Mouse (Mus musculus): ENCODE results near the gene Bcas3. TPM values are rescaled to one million over a fixed set of nuclear protein-coding genes. Genes with fewer than 3 reads are reported as not detected.
"Not testable (repeated sequence)": the region's sequence is repeated elsewhere in the genome, so short reads cannot be mapped to it uniquely, and the experiment has no call there.

Gene Bcas3
- polyA plus RNA-seq, 1 experiment: 25.3 TPM

GRCm38 (mm10) chr11:85714312-85714931 lies 361.5 kb downstream of the Bcas3 start:
- Histone ChIP-seq H3K27ac (ENCODE audit: insufficient read depth, low read length) (peak overlapping the region; percentile 14; the same call in 1 of the 2 replicates), H3K4me1 (ENCODE audit: control insufficient read depth, insufficient read depth, insufficient read length) (peaks cover 2% of the 10 kb centered on the region), H3K36me3 (ENCODE audit: control insufficient read depth, insufficient read depth, low read length) (no peaks in the 10 kb centered on the region), H3K27me3 (ENCODE audit: control insufficient read depth, insufficient read depth, low read length) (no peaks in the 10 kb centered on the region), H3K4me3 (ENCODE audit: extremely low read depth, insufficient read depth, insufficient read length) (no peak overlapping the region)
- TF ChIP-seq CTCF (IDR thresholded peaks at IDR 0.05; ENCODE audit: extremely low read depth, insufficient read depth, insufficient read length, insufficient replicate concordance) (no peak), POLR2A (IDR thresholded peaks at IDR 0.05; ENCODE audit: low read depth, low read length) (no peak)
- DNase-seq (ENCODE audit: low read depth in 1 of 2, low spot score in 2 of 2): no peak
- whole genome bisulfite sequencing: 57% methylated on average over 7 of the region's 7 CpGs

DNA sequence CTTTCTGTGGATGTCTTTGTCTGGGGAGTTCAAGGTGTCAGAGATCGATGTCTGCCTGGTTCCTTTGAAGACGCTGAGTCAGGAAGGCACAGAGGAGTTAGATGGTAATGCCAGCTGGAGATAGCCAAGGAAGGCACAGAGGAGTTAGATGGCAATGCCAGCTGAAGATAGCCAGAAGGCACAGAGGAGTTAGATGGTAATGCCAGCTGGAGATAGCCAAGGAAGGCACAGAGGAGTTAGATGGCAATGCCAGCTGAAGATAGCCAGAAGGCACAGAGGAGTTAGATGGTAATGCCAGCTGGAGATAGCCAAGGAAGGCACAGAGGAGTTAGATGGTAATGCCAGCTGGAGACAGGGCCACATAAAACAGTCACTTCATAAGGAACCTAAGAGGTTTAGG lies 363.8 kb downstream of the Bcas3 start:
- H3K27ac ChIP-seq (ENCODE audit: insufficient read depth, low read length); H3K4me1 ChIP-seq (ENCODE audit: control insufficient read depth, insufficient read depth, insufficient read length); H3K27me3 ChIP-seq (ENCODE audit: control insufficient read depth, insufficient read depth, low read length); H3K36me3 ChIP-seq (ENCODE audit: control insufficient read depth, insufficient read depth, low read length); DNase-seq (ENCODE audit: low read depth in 1 of 2, low spot score in 2 of 2); H3K4me3 ChIP-seq (ENCODE audit: extremely low read depth, insufficient read depth, insufficient read length): not testable (repeated sequence)
- WGBS: 79% methylated on average over 2 of the region's 2 CpGs

DNA sequence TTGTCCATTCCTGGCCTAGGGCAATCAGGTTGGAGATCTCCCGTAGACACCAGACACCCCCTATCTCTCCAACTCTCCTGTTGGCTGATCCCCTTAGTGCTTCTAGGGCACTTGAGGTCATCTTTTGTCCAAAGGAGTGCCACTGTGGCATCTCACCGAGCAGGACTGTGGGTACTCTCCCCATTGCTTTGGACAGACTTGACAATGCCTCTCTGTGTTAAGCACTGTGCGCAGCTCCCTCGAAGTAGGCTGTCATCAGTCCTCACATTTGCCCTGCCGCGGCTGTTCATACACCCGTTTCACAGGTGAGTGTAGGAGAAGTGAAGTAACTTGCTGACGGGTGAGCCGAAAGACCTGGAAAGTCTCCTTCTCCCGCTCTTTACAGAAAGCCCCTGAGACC lies 366.1 kb downstream of the Bcas3 start:
- H3K4me3 ChIP-seq (ENCODE audit: extremely low read depth, insufficient read depth, insufficient read length): no peak overlapping the region

GRCm38 (mm10) chr11:85719766-85720165 lies 366.8 kb downstream of the Bcas3 start:
- Histone ChIP-seq H3K4me3 (ENCODE audit: extremely low read depth, insufficient read depth, insufficient read length) (no peak overlapping the region), H3K4me1 (ENCODE audit: control insufficient read depth, insufficient read depth, insufficient read length) (no peaks in the 10 kb centered on the region), H3K36me3 (ENCODE audit: control insufficient read depth, insufficient read depth, low read length) (no peaks in the 10 kb centered on the region), H3K27me3 (ENCODE audit: control insufficient read depth, insufficient read depth, low read length) (no peaks in the 10 kb centered on the region), H3K27ac (ENCODE audit: insufficient read depth, low read length) (no peak overlapping the region)
- no peak for DNase-seq (ENCODE audit: low read depth in 1 of 2, low spot score in 2 of 2)
- TF ChIP-seq CTCF (IDR thresholded peaks at IDR 0.05; ENCODE audit: extremely low read depth, insufficient read depth, insufficient read length, insufficient replicate concordance) (no peak), POLR2A (IDR thresholded peaks at IDR 0.05; ENCODE audit: low read depth, low read length) (no peak)
- 56% methylated on average over 7 of the region's 7 CpGs for WGBS

More for the DNA sequence above, 366.1 kb downstream of the Bcas3 start:
- H3K36me3 ChIP-seq (ENCODE audit: control insufficient read depth, insufficient read depth, low read length): no peaks in the 10 kb centered on the region
- no peaks in the 10 kb centered on the region for H3K27me3 ChIP-seq (ENCODE audit: control insufficient read depth, insufficient read depth, low read length)
- no peaks in the 10 kb centered on the region; the same call in 1 of the 2 replicates for H3K4me1 ChIP-seq (ENCODE audit: control insufficient read depth, insufficient read depth, insufficient read length)
- 94% methylated on average over 10 of the region's 10 CpGs for WGBS
- H3K27ac ChIP-seq (ENCODE audit: insufficient read depth, low read length): no peak overlapping the region
- TF ChIP-seq POLR2A (IDR thresholded peaks at IDR 0.05; ENCODE audit: low read depth, low read length) (no peak), CTCF (IDR thresholded peaks at IDR 0.05; ENCODE audit: extremely low read depth, insufficient read depth, insufficient read length, insufficient replicate concordance) (no peak)
- no peak for DNase-seq (ENCODE audit: low read depth in 1 of 2, low spot score in 2 of 2)

DNA sequence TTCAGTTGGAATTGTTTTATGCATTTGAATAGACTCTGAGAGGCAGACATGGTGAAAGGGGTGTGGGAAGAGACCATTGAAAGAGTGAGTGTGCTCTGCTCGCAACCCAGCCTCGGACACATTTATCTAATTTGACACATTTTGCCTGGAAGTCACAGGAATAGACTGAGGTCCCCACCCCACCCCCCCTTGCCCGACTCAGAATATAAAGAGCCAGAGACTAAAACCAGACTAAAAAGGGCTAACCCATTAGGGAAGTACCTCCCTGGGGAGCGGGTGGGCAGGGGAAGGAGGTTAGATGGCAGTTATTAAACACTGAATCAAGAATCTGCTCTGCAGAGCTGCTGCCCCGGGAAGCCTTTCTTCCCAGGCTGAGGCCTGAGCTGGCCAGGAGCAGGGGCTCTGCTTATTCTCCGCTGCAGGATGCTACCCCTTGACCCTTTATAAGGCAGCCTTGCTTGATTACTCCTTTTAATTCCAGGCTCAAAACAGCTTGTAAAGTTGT lies 367.4 kb downstream of the Bcas3 start:
- no peak for DNase-seq (ENCODE audit: low read depth in 1 of 2, low spot score in 2 of 2)
- Histone ChIP-seq H3K4me3 (ENCODE audit: extremely low read depth, insufficient read depth, insufficient read length) (no peak overlapping the region), H3K27me3 (ENCODE audit: control insufficient read depth, insufficient read depth, low read length) (no peaks in the 10 kb centered on the region), H3K36me3 (ENCODE audit: control insufficient read depth, insufficient read depth, low read length) (no peaks in the 10 kb centered on the region), H3K4me1 (ENCODE audit: control insufficient read depth, insufficient read depth, insufficient read length) (no peaks in the 10 kb centered on the region), H3K27ac (ENCODE audit: insufficient read depth, low read length) (no peak overlapping the region)
- WGBS: 26% methylated on average over 6 of the region's 6 CpGs
- TF ChIP-seq CTCF (IDR thresholded peaks at IDR 0.05; ENCODE audit: extremely low read depth, insufficient read depth, insufficient read length, insufficient replicate concordance): no peak
- TF ChIP-seq POLR2A (IDR thresholded peaks at IDR 0.05; ENCODE audit: low read depth, low read length): no peak

DNA sequence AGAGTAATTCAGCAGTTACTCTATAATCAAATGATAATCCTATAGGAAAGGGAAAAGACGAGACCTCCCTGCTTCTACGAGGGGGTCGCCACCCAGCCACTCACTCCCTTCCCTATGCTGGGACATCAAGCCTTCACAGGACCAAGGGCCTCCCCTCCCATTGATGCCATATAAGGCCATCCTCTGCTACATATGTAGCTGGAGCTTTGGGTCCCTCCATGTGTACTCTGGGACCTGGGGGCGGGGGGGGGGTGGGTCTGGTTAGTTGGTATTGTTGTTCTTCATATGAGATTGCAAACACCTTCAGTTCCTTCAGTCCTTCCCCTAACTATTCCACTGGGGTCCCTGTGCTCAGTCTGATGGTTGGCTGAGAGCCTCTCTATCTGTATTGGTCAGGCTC lies 369.0 kb downstream of the Bcas3 start:
- no peaks in the 10 kb centered on the region for H3K4me1 ChIP-seq (ENCODE audit: control insufficient read depth, insufficient read depth, insufficient read length)

DNA sequence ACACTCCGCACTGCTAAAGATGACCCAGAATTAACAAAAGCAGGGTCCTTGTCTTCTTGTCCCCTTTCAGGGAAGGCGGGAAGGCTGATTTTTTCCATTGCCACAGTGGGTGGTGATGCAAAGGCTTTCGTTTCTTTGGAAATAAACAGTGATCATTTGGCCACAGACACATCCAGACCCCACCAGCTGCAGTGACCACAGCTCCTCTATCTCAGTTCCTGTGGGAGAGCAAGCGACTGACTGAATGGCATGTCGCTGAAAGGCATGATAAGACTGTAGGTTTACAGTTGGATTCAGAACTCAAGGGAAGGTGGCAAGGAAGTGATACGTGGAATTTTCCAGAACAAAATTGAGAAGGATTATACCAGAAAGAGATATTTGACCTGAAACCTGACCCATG lies 371.2 kb downstream of the Bcas3 start:
- H3K27me3 ChIP-seq (ENCODE audit: control insufficient read depth, insufficient read depth, low read length): no peaks in the 10 kb centered on the region
- TF ChIP-seq CTCF (IDR thresholded peaks at IDR 0.05; ENCODE audit: extremely low read depth, insufficient read depth, insufficient read length, insufficient replicate concordance): no peak
- TF ChIP-seq POLR2A (IDR thresholded peaks at IDR 0.05; ENCODE audit: low read depth, low read length): no peak
- no peak for DNase-seq (ENCODE audit: low read depth in 1 of 2, low spot score in 2 of 2)
- no peaks in the 10 kb centered on the region for H3K4me1 ChIP-seq (ENCODE audit: control insufficient read depth, insufficient read depth, insufficient read length)
- no peak overlapping the region for H3K27ac ChIP-seq (ENCODE audit: insufficient read depth, low read length)
- WGBS: 67% methylated on average over 6 of the region's 6 CpGs
- no peak overlapping the region for H3K4me3 ChIP-seq (ENCODE audit: extremely low read depth, insufficient read depth, insufficient read length)
- H3K36me3 ChIP-seq (ENCODE audit: control insufficient read depth, insufficient read depth, low read length): no peaks in the 10 kb centered on the region

More for the DNA sequence above, 369.0 kb downstream of the Bcas3 start:
- Histone ChIP-seq H3K27me3 (ENCODE audit: control insufficient read depth, insufficient read depth, low read length) (no peaks in the 10 kb centered on the region), H3K4me3 (ENCODE audit: extremely low read depth, insufficient read depth, insufficient read length) (no peak overlapping the region), H3K27ac (ENCODE audit: insufficient read depth, low read length) (no peak overlapping the region), H3K36me3 (ENCODE audit: control insufficient read depth, insufficient read depth, low read length) (no peaks in the 10 kb centered on the region)
- WGBS: 95% methylated on average over 4 of the region's 4 CpGs
- TF ChIP-seq CTCF (IDR thresholded peaks at IDR 0.05; ENCODE audit: extremely low read depth, insufficient read depth, insufficient read length, insufficient replicate concordance) (no peak), POLR2A (IDR thresholded peaks at IDR 0.05; ENCODE audit: low read depth, low read length) (no peak)
- no peak for DNase-seq (ENCODE audit: low read depth in 1 of 2, low spot score in 2 of 2)
